Mouse (Mus musculus): ENCODE data around the gene Rpl32.

DNA sequence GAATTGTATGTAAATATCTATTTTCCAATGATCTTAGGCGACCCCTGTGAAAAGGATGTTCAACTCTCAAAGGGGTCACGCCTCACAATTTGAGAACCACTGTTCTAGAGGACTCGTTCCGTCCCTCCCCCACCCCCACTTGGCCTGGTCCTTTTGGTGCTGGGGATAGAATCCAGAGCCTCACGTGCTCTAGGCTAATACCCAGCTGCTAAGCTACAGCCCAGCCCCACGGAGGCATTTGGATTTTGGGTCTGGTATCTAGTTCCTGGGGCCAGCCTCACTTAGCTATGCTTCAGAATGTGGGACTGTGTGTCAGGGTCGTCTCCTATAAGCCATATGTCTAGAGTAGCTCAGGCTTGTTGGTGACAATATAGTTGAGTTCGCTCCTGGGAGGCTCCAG, 3.1 kb upstream of the Rpl32 start:
- TF ChIP-seq POLR2A (IDR thresholded peaks at IDR 0.05; ENCODE audit: control insufficient read depth in 1 of 2, insufficient read depth in 1 of 2, low read depth in 1 of 2, low read length in 2 of 2, poor library complexity in 1 of 2) (no peak), EP300 (IDR thresholded peaks at IDR 0.05; ENCODE audit: low read depth in 1 of 2, low read length in 2 of 2) (no peak), USF1 (IDR thresholded peaks at IDR 0.05; ENCODE audit: low read depth, low read length) (no peak), ZMIZ1 (IDR thresholded peaks at IDR 0.05; ENCODE audit: low read depth, low read length) (no peak), MAZ (IDR thresholded peaks at IDR 0.05; ENCODE audit: low read depth, low read length) (no peak)

Data from MEL (cell line).